Mouse (Mus musculus): ENCODE measurements around the gene Srl. TPM values are rescaled to one million over a fixed set of nuclear protein-coding genes. Genes with fewer than 3 reads are reported as not detected.
A peak's percentile ranks its signal among the peaks of the same experiment; 100 is the strongest.

Gene Srl
- total and polyA plus RNA-seq, 2 experiments from 2014 or later = 419 to 910 TPM

- Histone ChIP-seq H3K4me1 (ENCODE audit: control insufficient read depth, insufficient read depth) (no peaks in the 10 kb centered on the region), H3K36me3 (replicated peaks; ENCODE audit: control insufficient read depth, insufficient read depth, low read length) (no peaks in the 10 kb centered on the region), H3K9me3 (replicated peaks; ENCODE audit: control insufficient read depth, low read length) (no peaks in the 10 kb centered on the region), H3K27ac (ENCODE audit: low read depth) (no peak overlapping the region), H3K4me2 (ENCODE audit: low read depth, low read length) (no peak overlapping the region), H3K4me3 (ENCODE audit: low read depth, low read length) (no peak overlapping the region), H3K27me3 (ENCODE audit: control insufficient read depth, insufficient read depth, low read length) (no peaks in the 10 kb centered on the region), H3K9ac (replicated peaks; ENCODE audit: low read depth, low read length) (no peak overlapping the region)
- TF ChIP-seq EP300 (IDR thresholded peaks at IDR 0.05; ENCODE audit: low read depth) = no peak
- no peak for TF ChIP-seq CTCF (IDR thresholded peaks at IDR 0.05; ENCODE audit: low read depth)
- DNase-seq (ENCODE audit: low spot score) (no peak), ATAC-seq (ENCODE audit: insufficient read depth, low read depth) (no peak)
- 74% methylated on average over 4 of the region's 4 CpGs for WGBS
Observed at GRCm38 (mm10) chr16:4455693-4456092, 85.9 kb downstream of the Srl start.

GRCm38 (mm10) chr16:4454563-4454962 lies 87.1 kb downstream of the Srl start:
- Histone ChIP-seq H3K4me1 (ENCODE audit: control insufficient read depth, insufficient read depth) (no peaks in the 10 kb centered on the region), H3K27ac (ENCODE audit: low read depth) (no peak overlapping the region), H3K36me3 (replicated peaks; ENCODE audit: control insufficient read depth, insufficient read depth, low read length) (no peaks in the 10 kb centered on the region), H3K9me3 (replicated peaks; ENCODE audit: control insufficient read depth, low read length) (no peaks in the 10 kb centered on the region), H3K9ac (replicated peaks; ENCODE audit: low read depth, low read length) (no peak overlapping the region), H3K4me3 (ENCODE audit: low read depth, low read length) (no peak overlapping the region), H3K4me2 (ENCODE audit: low read depth, low read length) (no peak overlapping the region), H3K27me3 (ENCODE audit: control insufficient read depth, insufficient read depth, low read length) (no peaks in the 10 kb centered on the region)
- TF ChIP-seq CTCF (IDR thresholded peaks at IDR 0.05; ENCODE audit: low read depth) = no peak
- no peak for TF ChIP-seq EP300 (IDR thresholded peaks at IDR 0.05; ENCODE audit: low read depth)
- WGBS = 74% methylated on average over 7 of the region's 7 CpGs
- no peak for DNase-seq (ENCODE audit: low spot score)
- no peak for ATAC-seq (ENCODE audit: insufficient read depth, low read depth)

GRCm38 (mm10) chr16:4449418-4449817 lies 92.2 kb downstream of the Srl start:
- Histone ChIP-seq H3K4me3 (ENCODE audit: low read depth, low read length) (no peak overlapping the region), H3K27ac (ENCODE audit: low read depth) (no peak overlapping the region), H3K9me3 (replicated peaks; ENCODE audit: control insufficient read depth, low read length) (no peaks in the 10 kb centered on the region), H3K4me2 (ENCODE audit: low read depth, low read length) (no peak overlapping the region), H3K27me3 (ENCODE audit: control insufficient read depth, insufficient read depth, low read length) (no peaks in the 10 kb centered on the region), H3K9ac (replicated peaks; ENCODE audit: low read depth, low read length) (no peak overlapping the region), H3K36me3 (replicated peaks; ENCODE audit: control insufficient read depth, insufficient read depth, low read length) (no peaks in the 10 kb centered on the region), H3K4me1 (ENCODE audit: control insufficient read depth, insufficient read depth) (no peaks in the 10 kb centered on the region)
- ATAC-seq (ENCODE audit: insufficient read depth, low read depth) = no peak
- TF ChIP-seq CTCF (IDR thresholded peaks at IDR 0.05; ENCODE audit: low read depth) = no peak
- TF ChIP-seq EP300 (IDR thresholded peaks at IDR 0.05; ENCODE audit: low read depth) = no peak
- DNase-seq (ENCODE audit: low spot score) = no peak
- 90% methylated on average over 6 of the region's 6 CpGs for WGBS

GRCm38 (mm10) chr16:4448235-4448634 lies 93.4 kb downstream of the Srl start:
- H3K4me2 ChIP-seq (ENCODE audit: low read depth, low read length) = no peak overlapping the region

GRCm38 (mm10) chr16:4446395-4446794 lies 95.2 kb downstream of the Srl start:
- H3K4me1 ChIP-seq (ENCODE audit: control insufficient read depth, insufficient read depth) = no peaks in the 10 kb centered on the region
- no peak for ATAC-seq (ENCODE audit: insufficient read depth, low read depth)

More at GRCm38 (mm10) chr16:4448235-4448634, 93.4 kb downstream of the Srl start:
- H3K4me3 ChIP-seq (ENCODE audit: low read depth, low read length) = no peak overlapping the region
- no peak for TF ChIP-seq CTCF (IDR thresholded peaks at IDR 0.05; ENCODE audit: low read depth)
- no peak for TF ChIP-seq EP300 (IDR thresholded peaks at IDR 0.05; ENCODE audit: low read depth)
- H3K27me3 ChIP-seq (ENCODE audit: control insufficient read depth, insufficient read depth, low read length) = no peaks in the 10 kb centered on the region
- no peak for ATAC-seq (ENCODE audit: insufficient read depth, low read depth)
- H3K9ac ChIP-seq (replicated peaks; ENCODE audit: low read depth, low read length) = no peak overlapping the region
- H3K36me3 ChIP-seq (replicated peaks; ENCODE audit: control insufficient read depth, insufficient read depth, low read length) = no peaks in the 10 kb centered on the region
- 23% methylated on average over 9 of the region's 9 CpGs for WGBS
- H3K9me3 ChIP-seq (replicated peaks; ENCODE audit: control insufficient read depth, low read length) = no peaks in the 10 kb centered on the region
- H3K4me1 ChIP-seq (ENCODE audit: control insufficient read depth, insufficient read depth) = no peaks in the 10 kb centered on the region
- H3K27ac ChIP-seq (ENCODE audit: low read depth) = no peak overlapping the region
- DNase-seq (ENCODE audit: low spot score) = peak; percentile 6

GRCm38 (mm10) chr16:4444378-4444777 lies 97.2 kb downstream of the Srl start:
- H3K27me3 ChIP-seq (ENCODE audit: control insufficient read depth, insufficient read depth, low read length) = no peaks in the 10 kb centered on the region
- DNase-seq (ENCODE audit: low spot score) = no peak
- WGBS = 64% methylated on average over 1 of the region's 1 CpGs
- H3K4me1 ChIP-seq (ENCODE audit: control insufficient read depth, insufficient read depth) = no peaks in the 10 kb centered on the region
- H3K27ac ChIP-seq (ENCODE audit: low read depth) = no peak overlapping the region
- H3K36me3 ChIP-seq (replicated peaks; ENCODE audit: control insufficient read depth, insufficient read depth, low read length) = no peaks in the 10 kb centered on the region
- TF ChIP-seq EP300 (IDR thresholded peaks at IDR 0.05; ENCODE audit: low read depth) (no peak), CTCF (IDR thresholded peaks at IDR 0.05; ENCODE audit: low read depth) (no peak)
- H3K4me2 ChIP-seq (ENCODE audit: low read depth, low read length) = no peak overlapping the region
- H3K9me3 ChIP-seq (replicated peaks; ENCODE audit: control insufficient read depth, low read length) = no peaks in the 10 kb centered on the region
- ATAC-seq (ENCODE audit: insufficient read depth, low read depth) = no peak
- H3K9ac ChIP-seq (replicated peaks; ENCODE audit: low read depth, low read length) = no peak overlapping the region
- H3K4me3 ChIP-seq (ENCODE audit: low read depth, low read length) = no peak overlapping the region

More at GRCm38 (mm10) chr16:4446395-4446794, 95.2 kb downstream of the Srl start:
- no peaks in the 10 kb centered on the region for H3K9me3 ChIP-seq (replicated peaks; ENCODE audit: control insufficient read depth, low read length)
- H3K27ac ChIP-seq (ENCODE audit: low read depth) = no peak overlapping the region
- H3K4me2 ChIP-seq (ENCODE audit: low read depth, low read length) = no peak overlapping the region
- no peaks in the 10 kb centered on the region for H3K36me3 ChIP-seq (replicated peaks; ENCODE audit: control insufficient read depth, insufficient read depth, low read length)
- no peak for DNase-seq (ENCODE audit: low spot score)
- H3K9ac ChIP-seq (replicated peaks; ENCODE audit: low read depth, low read length) = no peak overlapping the region
- H3K27me3 ChIP-seq (ENCODE audit: control insufficient read depth, insufficient read depth, low read length) = no peaks in the 10 kb centered on the region
- TF ChIP-seq EP300 (IDR thresholded peaks at IDR 0.05; ENCODE audit: low read depth) (no peak), CTCF (IDR thresholded peaks at IDR 0.05; ENCODE audit: low read depth) (no peak)
- H3K4me3 ChIP-seq (ENCODE audit: low read depth, low read length) = no peak overlapping the region
- 61% methylated on average over 4 of the region's 4 CpGs for WGBS

Measured in heart, postnatal 0 days (tissue).